Mouse (Mus musculus): ENCODE measurements around the gene Htr6. TPM values are rescaled to one million over a fixed set of nuclear protein-coding genes. Genes with fewer than 3 reads are reported as not detected.

Htr6 gene
- polyA plus RNA-seq, 2 experiments, result 0.22 to 1.2 TPM

DNA sequence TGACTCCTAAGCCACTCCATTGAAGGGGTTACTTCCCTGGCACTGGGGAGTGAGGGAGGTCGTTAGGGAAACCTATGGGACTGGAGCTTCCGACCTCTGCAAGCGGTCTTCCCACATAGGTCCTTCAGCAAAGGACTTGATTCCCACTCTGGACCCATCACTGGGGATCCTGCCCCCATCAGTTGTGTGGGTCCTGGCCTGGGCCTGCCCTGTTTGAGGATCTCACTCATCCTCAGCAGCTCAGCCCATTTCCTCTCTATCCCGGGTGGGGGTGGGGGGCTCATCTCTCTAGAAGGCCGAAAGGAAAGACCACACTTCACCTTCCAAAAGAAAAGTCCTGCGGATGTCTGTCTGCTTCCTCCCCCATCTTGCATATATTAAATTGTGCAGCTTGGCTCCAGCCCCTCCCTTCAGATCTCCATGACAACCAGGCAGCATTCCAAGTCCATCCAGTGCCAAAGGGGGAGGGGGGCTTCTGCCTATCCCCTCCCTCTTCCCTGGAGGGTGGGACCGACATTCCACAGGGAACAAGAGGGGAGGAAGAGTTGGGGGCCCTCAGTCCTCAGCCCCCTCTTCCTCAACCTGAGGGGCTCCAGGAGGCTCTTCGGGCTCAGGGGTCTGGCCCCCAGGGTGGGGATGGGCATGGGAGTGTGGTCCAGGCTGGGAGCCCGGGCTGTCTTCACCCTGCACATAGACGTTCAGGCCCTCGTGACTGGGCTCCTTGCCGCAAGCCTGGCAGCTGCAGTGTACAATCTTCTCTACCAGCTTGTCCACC is 7.6 kb upstream of the Htr6 start:
- no peak overlapping the region; the same call in 1 of the 2 replicates for H3K9ac ChIP-seq (ENCODE audit: low read depth, low read length, severe bottlenecking)
- H3K4me2 ChIP-seq (replicated peaks; ENCODE audit: low read depth, low read length, severe bottlenecking), result no peak overlapping the region
- H3K4me1 ChIP-seq (ENCODE audit: control insufficient read depth, insufficient read depth, low read length), result peaks cover 11% of the 10 kb centered on the region
- WGBS, result 45% methylated on average over 12 of the region's 12 CpGs
- no peak overlapping the region for H3K4me3 ChIP-seq (replicated peaks; ENCODE audit: low read length)
- no peak overlapping the region for H3K27ac ChIP-seq (replicated peaks; ENCODE audit: low read depth, low read length)
- ATAC-seq (ENCODE audit: low FRiP score, low read depth) (no peak), DNase-seq (ENCODE audit: low spot score) (peak; percentile 51)
- H3K36me3 ChIP-seq (ENCODE audit: control insufficient read depth, insufficient read depth, low read length), result peaks cover 25% of the 10 kb centered on the region
- no peaks in the 10 kb centered on the region for H3K9me3 ChIP-seq (ENCODE audit: control insufficient read depth, low read length)
- H3K27me3 ChIP-seq (ENCODE audit: control insufficient read depth, insufficient read depth, low read length), result no peaks in the 10 kb centered on the region
- no peak for TF ChIP-seq POLR2A (IDR thresholded peaks at IDR 0.05; ENCODE audit: borderline replicate concordance, extremely low read depth, insufficient read depth, insufficient read length)

GRCm38 (mm10) chr4:139081270-139081931 is 6.0 kb upstream of the Htr6 start:
- Histone ChIP-seq H3K9ac (ENCODE audit: low read depth, low read length, severe bottlenecking) (no peak overlapping the region), H3K27ac (replicated peaks; ENCODE audit: low read depth, low read length) (no peak overlapping the region), H3K4me1 (ENCODE audit: control insufficient read depth, insufficient read depth, low read length) (peaks cover 11% of the 10 kb centered on the region), H3K4me3 (replicated peaks; ENCODE audit: low read length) (no peak overlapping the region), H3K27me3 (ENCODE audit: control insufficient read depth, insufficient read depth, low read length) (peaks cover 5% of the 10 kb centered on the region), H3K36me3 (ENCODE audit: control insufficient read depth, insufficient read depth, low read length) (peaks cover 25% of the 10 kb centered on the region), H3K9me3 (ENCODE audit: control insufficient read depth, low read length) (no peaks in the 10 kb centered on the region), H3K4me2 (replicated peaks; ENCODE audit: low read depth, low read length, severe bottlenecking) (no peak overlapping the region)
- ATAC-seq (ENCODE audit: low FRiP score, low read depth) (no peak), DNase-seq (ENCODE audit: low spot score) (no peak)
- WGBS, result 72% methylated on average over 18 of the region's 18 CpGs
- no peak for TF ChIP-seq POLR2A (IDR thresholded peaks at IDR 0.05; ENCODE audit: borderline replicate concordance, extremely low read depth, insufficient read depth, insufficient read length)

DNA sequence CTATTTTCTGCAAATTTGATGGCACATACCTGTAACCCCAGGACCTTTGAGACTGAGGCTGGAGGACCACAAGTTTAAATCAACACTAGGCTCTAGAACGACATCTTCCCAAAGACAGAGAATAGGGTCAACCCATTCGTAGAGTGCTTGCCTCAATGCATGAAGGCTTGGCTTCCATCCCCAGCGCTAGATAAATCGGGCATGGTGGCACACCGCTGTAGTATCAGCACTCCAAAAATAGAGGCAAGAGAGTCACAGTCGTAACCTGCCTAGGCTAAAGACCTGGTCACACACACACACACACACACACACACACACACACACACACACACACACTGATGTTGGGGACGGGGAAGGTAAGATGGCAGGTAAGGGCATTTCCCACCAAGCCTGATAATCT is 4.9 kb upstream of the Htr6 start:
- no peak for TF ChIP-seq POLR2A (IDR thresholded peaks at IDR 0.05; ENCODE audit: borderline replicate concordance, extremely low read depth, insufficient read depth, insufficient read length)
- WGBS, result 90% methylated on average over 7 of the region's 7 CpGs
- Histone ChIP-seq H3K9ac (ENCODE audit: low read depth, low read length, severe bottlenecking) (no peak overlapping the region), H3K4me3 (replicated peaks; ENCODE audit: low read length) (no peak overlapping the region), H3K36me3 (ENCODE audit: control insufficient read depth, insufficient read depth, low read length) (peaks cover 24% of the 10 kb centered on the region), H3K4me1 (ENCODE audit: control insufficient read depth, insufficient read depth, low read length) (peaks cover 11% of the 10 kb centered on the region), H3K27me3 (ENCODE audit: control insufficient read depth, insufficient read depth, low read length) (peaks cover 16% of the 10 kb centered on the region), H3K27ac (replicated peaks; ENCODE audit: low read depth, low read length) (no peak overlapping the region), H3K4me2 (replicated peaks; ENCODE audit: low read depth, low read length, severe bottlenecking) (no peak overlapping the region), H3K9me3 (ENCODE audit: control insufficient read depth, low read length) (no peaks in the 10 kb centered on the region)
- ATAC-seq (ENCODE audit: low FRiP score, low read depth) (no peak), DNase-seq (ENCODE audit: low spot score) (no peak)

DNA sequence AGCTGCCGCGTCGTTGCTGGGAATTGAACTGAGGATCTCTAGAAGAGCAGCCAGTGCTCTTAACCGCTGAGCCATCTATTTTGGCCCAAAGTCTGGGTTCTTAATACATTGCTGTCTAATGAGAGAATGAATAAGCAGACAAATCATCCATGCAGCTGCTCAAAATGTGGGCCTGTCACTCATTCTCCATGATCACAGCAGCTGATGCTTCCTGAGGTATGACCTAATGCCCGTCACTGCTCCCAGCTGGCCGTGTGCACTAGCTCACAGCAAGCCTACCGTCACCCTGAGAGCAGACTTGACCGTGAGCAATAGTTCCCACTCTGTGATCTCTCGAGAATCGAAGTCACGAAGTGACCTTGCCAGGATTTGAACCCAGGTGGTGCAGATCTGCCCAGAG is 4.1 kb upstream of the Htr6 start:
- Histone ChIP-seq H3K9ac (ENCODE audit: low read depth, low read length, severe bottlenecking) (no peak overlapping the region), H3K27me3 (ENCODE audit: control insufficient read depth, insufficient read depth, low read length) (peaks cover 24% of the 10 kb centered on the region), H3K36me3 (ENCODE audit: control insufficient read depth, insufficient read depth, low read length) (peaks cover 16% of the 10 kb centered on the region), H3K9me3 (ENCODE audit: control insufficient read depth, low read length) (no peaks in the 10 kb centered on the region), H3K4me2 (replicated peaks; ENCODE audit: low read depth, low read length, severe bottlenecking) (no peak overlapping the region), H3K4me1 (ENCODE audit: control insufficient read depth, insufficient read depth, low read length) (peaks cover 14% of the 10 kb centered on the region), H3K4me3 (replicated peaks; ENCODE audit: low read length) (no peak overlapping the region), H3K27ac (replicated peaks; ENCODE audit: low read depth, low read length) (no peak overlapping the region)
- WGBS, result 76% methylated on average over 11 of the region's 11 CpGs
- TF ChIP-seq POLR2A (IDR thresholded peaks at IDR 0.05; ENCODE audit: borderline replicate concordance, extremely low read depth, insufficient read depth, insufficient read length), result no peak
- DNase-seq (ENCODE audit: low spot score), result peak; percentile 47
- ATAC-seq (ENCODE audit: low FRiP score, low read depth), result peak; percentile 38; the same call in 1 of the 2 replicates

DNA sequence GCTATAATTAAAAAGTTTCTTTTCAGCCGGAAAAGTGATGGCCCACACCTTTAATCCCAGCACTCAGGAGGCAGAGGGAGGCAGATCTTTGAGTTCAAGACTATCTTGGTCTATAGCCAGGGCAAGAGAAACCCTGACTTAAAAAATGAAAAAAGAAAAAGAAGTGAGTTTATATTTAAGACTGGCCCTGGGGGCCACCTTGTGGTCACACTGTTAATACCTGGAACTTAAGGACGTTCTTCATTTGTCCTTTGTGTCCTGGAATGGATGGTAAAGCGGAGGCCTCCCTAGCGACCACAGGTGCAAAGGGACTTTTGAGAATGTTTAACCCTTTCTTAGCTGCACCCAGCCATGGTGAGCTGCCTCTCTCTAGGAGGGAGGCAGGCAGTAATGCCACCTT is 3.4 kb upstream of the Htr6 start:
- peaks cover 13% of the 10 kb centered on the region; the same call in 1 of the 2 replicates for H3K36me3 ChIP-seq (ENCODE audit: control insufficient read depth, insufficient read depth, low read length)
- DNase-seq (ENCODE audit: low spot score), result no peak
- WGBS, result 10% methylated on average over 4 of the region's 4 CpGs

More for the DNA sequence above, 3.4 kb upstream of the Htr6 start:
- no peaks in the 10 kb centered on the region for H3K9me3 ChIP-seq (ENCODE audit: control insufficient read depth, low read length)
- TF ChIP-seq POLR2A (IDR thresholded peaks at IDR 0.05; ENCODE audit: borderline replicate concordance, extremely low read depth, insufficient read depth, insufficient read length), result no peak
- no peak overlapping the region for H3K4me2 ChIP-seq (replicated peaks; ENCODE audit: low read depth, low read length, severe bottlenecking)
- H3K27ac ChIP-seq (replicated peaks; ENCODE audit: low read depth, low read length), result no peak overlapping the region
- peaks cover 31% of the 10 kb centered on the region for H3K27me3 ChIP-seq (ENCODE audit: control insufficient read depth, insufficient read depth, low read length)
- H3K9ac ChIP-seq (ENCODE audit: low read depth, low read length, severe bottlenecking), result no peak overlapping the region
- ATAC-seq (ENCODE audit: low FRiP score, low read depth), result no peak
- H3K4me3 ChIP-seq (replicated peaks; ENCODE audit: low read length), result no peak overlapping the region
- H3K4me1 ChIP-seq (ENCODE audit: control insufficient read depth, insufficient read depth, low read length), result peaks cover 15% of the 10 kb centered on the region

Measured in limb, embryonic 14.5 days (tissue).